In genomic region chr13:58542167-58542566, GRCm38 (mm10) we compare ENCODE assay signal across 28 mouse cellular contexts.
DNase-seq lines count a peak whose midpoint lies in the region; ATAC-seq lines count a peak whose summit lies in the region.
"Had no signal": no experiment of that assay in that cellular context is flagged by ENCODE, and none has a peak within 500 bp of the region (broad histone marks: within the 10 kb centered on the region; RNA-seq: fewer than 3 reads in every experiment).

No protein-coding gene starts in this region.

- no peak for ATAC-seq in erythroblast, adult 5-6 weeks (replicated peaks; ENCODE audit: low FRiP score, poor library complexity, severe bottlenecking)
- ATAC-seq in hindbrain, embryonic 13.5 days (ENCODE audit: low FRiP score) = no peak
- ATAC-seq in common myeloid progenitor, adult 5-6 weeks (replicated peaks; ENCODE audit: low read depth, poor library complexity, severe bottlenecking) = 0 out of 2 replicates have a peak, but pooled peaks have one; percentile 12
- ATAC-seq in liver, embryonic 15.5 days (ENCODE audit: insufficient read depth) = no peak
- ATAC-seq: forebrain, embryonic 13.5 days; inflammation-experienced regulatory T-cells, adult 6 months; lung, postnatal 0 days; midbrain, embryonic 16.5 days; Patski had no signal

- H3K9me3 ChIP-seq in erythroblast, embryonic 14.5 days (ENCODE audit: control insufficient read depth, low read length) = no peaks in the 10 kb centered on the region
- H3K9me3 ChIP-seq in hindbrain, embryonic 10.5 days = no peaks in the 10 kb centered on the region
- no peaks in the 10 kb centered on the region for H3K9me3 ChIP-seq in hindbrain, embryonic 13.5 days
- no peaks in the 10 kb centered on the region for H3K9me3 ChIP-seq in liver, embryonic 15.5 days (replicated peaks)
- H3K9me3 ChIP-seq: embryonic facial prominence, embryonic 12.5 days; forebrain, embryonic 13.5 days; G1E; hindbrain, embryonic 15.5 days; stomach, embryonic 15.5 days had no signal

- no peaks in the 10 kb centered on the region for H3K36me3 ChIP-seq in erythroblast, embryonic 14.5 days (ENCODE audit: control insufficient read depth)
- no peaks in the 10 kb centered on the region for H3K36me3 ChIP-seq in hindbrain, embryonic 10.5 days
- no peaks in the 10 kb centered on the region for H3K36me3 ChIP-seq in hindbrain, embryonic 13.5 days
- no peaks in the 10 kb centered on the region for H3K36me3 ChIP-seq in liver, embryonic 15.5 days (replicated peaks)
- H3K36me3 ChIP-seq: embryonic facial prominence, embryonic 12.5 days; hindbrain, embryonic 15.5 days; stomach, embryonic 15.5 days had no signal

- H3K27me3 ChIP-seq in erythroblast, embryonic 14.5 days (ENCODE audit: control insufficient read depth) = no peaks in the 10 kb centered on the region
- peaks cover 4% of the 10 kb centered on the region; the same call in 1 of the 2 replicates for H3K27me3 ChIP-seq in hindbrain, embryonic 10.5 days (ENCODE audit: insufficient read depth, poor library complexity, severe bottlenecking)
- H3K27me3 ChIP-seq in hindbrain, embryonic 13.5 days = peaks cover 6% of the 10 kb centered on the region; the same call in 1 of the 2 replicates
- peaks cover 5% of the 10 kb centered on the region; the same call in 1 of the 2 replicates for H3K27me3 ChIP-seq in liver, embryonic 15.5 days
- H3K27me3 ChIP-seq: CH12.LX; embryonic facial prominence, embryonic 12.5 days; forebrain, embryonic 13.5 days; hindbrain, embryonic 15.5 days; stomach, embryonic 15.5 days had no signal

- H3K4me1 ChIP-seq in erythroblast, embryonic 14.5 days (ENCODE audit: control insufficient read depth) = peaks cover 62% of the 10 kb centered on the region
- peaks cover 18% of the 10 kb centered on the region for H3K4me1 ChIP-seq in hindbrain, embryonic 10.5 days (replicated peaks)
- H3K4me1 ChIP-seq in hindbrain, embryonic 13.5 days (replicated peaks) = peaks cover 16% of the 10 kb centered on the region
- H3K4me1 ChIP-seq in liver, embryonic 15.5 days (replicated peaks) = peaks cover 58% of the 10 kb centered on the region
- H3K4me1 ChIP-seq: stomach, embryonic 15.5 days had no signal

- H3K4me2 ChIP-seq in hindbrain, embryonic 13.5 days = no peak overlapping the region
- H3K4me2 ChIP-seq in liver, embryonic 15.5 days = peak overlapping the region; percentile 65
- H3K4me2 ChIP-seq: embryonic facial prominence, embryonic 12.5 days; forebrain, embryonic 13.5 days; hindbrain, embryonic 15.5 days; stomach, embryonic 15.5 days had no signal

- no peak for DNase-seq in hindbrain, embryonic 10.5 days (ENCODE audit: low spot score)
- no peak for DNase-seq in lung, postnatal 25 days (ENCODE audit: low spot score)
- no peak for DNase-seq in lung, adult 18-20 months
- DNase-seq: adrenal gland, postnatal 10 days; cerebellum, adult 11 months; cerebellum, adult 9-10 months; cerebellum, postnatal 36 days; embryo, embryonic 11 days; heart, postnatal 4 days; kidney, adult 2 months; kidney, postnatal 36 days; layer of hippocampus, postnatal 36 days; right cerebral cortex, postnatal 25 days had no signal

- H3K4me3 ChIP-seq in erythroblast, embryonic 14.5 days (replicated peaks) = peak overlapping the region; percentile 24
- H3K4me3 ChIP-seq in hindbrain, embryonic 10.5 days = no peak overlapping the region
- no peak overlapping the region for H3K4me3 ChIP-seq in hindbrain, embryonic 13.5 days
- H3K4me3 ChIP-seq in liver, embryonic 15.5 days (replicated peaks) = no peak overlapping the region
- H3K4me3 ChIP-seq: embryonic facial prominence, embryonic 12.5 days; forebrain, embryonic 13.5 days; hindbrain, embryonic 15.5 days; stomach, embryonic 15.5 days had no signal

- 76% methylated on average over 8 of the region's 8 CpGs for WGBS in hindbrain, embryonic 10.5 days
- WGBS in hindbrain, embryonic 13.5 days = 75% methylated on average over 8 of the region's 8 CpGs
- WGBS in liver, embryonic 15.5 days (ENCODE audit: insufficient replicate concordance) = 53% methylated on average over 8 of the region's 8 CpGs

- H3K27ac ChIP-seq in hindbrain, embryonic 10.5 days = 0 out of 2 replicates have a peak overlapping the region, but pooled peaks have one; percentile 16
- no peak overlapping the region for H3K27ac ChIP-seq in hindbrain, embryonic 13.5 days
- H3K27ac ChIP-seq in liver, embryonic 15.5 days (replicated peaks) = peak overlapping the region; percentile 87
- H3K27ac ChIP-seq: embryonic facial prominence, embryonic 12.5 days; forebrain, embryonic 13.5 days; hindbrain, embryonic 15.5 days; stomach, embryonic 15.5 days had no signal

- no peak overlapping the region for H3K9ac ChIP-seq in hindbrain, embryonic 13.5 days
- H3K9ac ChIP-seq in liver, embryonic 15.5 days = peak overlapping the region; percentile 9; the same call in 1 of the 2 replicates
- H3K9ac ChIP-seq: embryonic facial prominence, embryonic 12.5 days; forebrain, embryonic 13.5 days; hindbrain, embryonic 15.5 days; stomach, embryonic 15.5 days had no signal
